Mouse (Mus musculus): ENCODE measurements around the gene Atxn2.
"Not testable (repeated sequence)": the region's sequence is repeated elsewhere in the genome, so short reads cannot be mapped to it uniquely, and the experiment has no call there.

The Atxn2 gene

GRCm38 (mm10) chr5:121711174-121711927 is at the start of gene Atxn2:
TSS of gene Atxn2 (plus strand) at chr5:121711337.
- DNase-seq (ENCODE audit: low spot score): peak; percentile 86

GRCm38 (mm10) chr5:121661494-121661893 is 49.6 kb upstream of the Atxn2 start:
- DNase-seq (ENCODE audit: low spot score): no peak

- no peak for DNase-seq (ENCODE audit: low spot score)
Measured at GRCm38 (mm10) chr5:121663456-121663855, 47.7 kb upstream of the Atxn2 start.

GRCm38 (mm10) chr5:121664078-121664477 is 47.1 kb upstream of the Atxn2 start:
- no peak for DNase-seq (ENCODE audit: low spot score)

GRCm38 (mm10) chr5:121664971-121665370 is 46.2 kb upstream of the Atxn2 start:
- DNase-seq (ENCODE audit: low spot score): no peak

- no peak for DNase-seq (ENCODE audit: low spot score)
Measured at GRCm38 (mm10) chr5:121667067-121667466, 44.1 kb upstream of the Atxn2 start.

- no peak for DNase-seq (ENCODE audit: low spot score)
Measured at GRCm38 (mm10) chr5:121668411-121668810, 42.7 kb upstream of the Atxn2 start.

- peak; percentile 22 for DNase-seq (ENCODE audit: low spot score)
Measured at GRCm38 (mm10) chr5:121670412-121670811, 40.7 kb upstream of the Atxn2 start.

GRCm38 (mm10) chr5:121682250-121682649 is 28.9 kb upstream of the Atxn2 start:
- no peak for DNase-seq (ENCODE audit: low spot score)

GRCm38 (mm10) chr5:121685495-121685894 is 25.6 kb upstream of the Atxn2 start:
- DNase-seq (ENCODE audit: low spot score): no peak

- DNase-seq (ENCODE audit: low spot score): no peak
Measured at GRCm38 (mm10) chr5:121686113-121686898, 24.8 kb upstream of the Atxn2 start.

- DNase-seq (ENCODE audit: low spot score): no peak
Measured at GRCm38 (mm10) chr5:121690482-121691211, 20.5 kb upstream of the Atxn2 start.

GRCm38 (mm10) chr5:121691436-121691835 is 19.7 kb upstream of the Atxn2 start:
- DNase-seq (ENCODE audit: low spot score): not testable (repeated sequence)

GRCm38 (mm10) chr5:121692897-121693296 is 18.2 kb upstream of the Atxn2 start:
- no peak for DNase-seq (ENCODE audit: low spot score)

- DNase-seq (ENCODE audit: low spot score): no peak
Measured at GRCm38 (mm10) chr5:121696761-121697160, 14.4 kb upstream of the Atxn2 start.

GRCm38 (mm10) chr5:121699891-121700290 is 11.2 kb upstream of the Atxn2 start:
- DNase-seq (ENCODE audit: low spot score): no peak

- DNase-seq (ENCODE audit: low spot score): no peak
Measured at GRCm38 (mm10) chr5:121700496-121700895, 10.6 kb upstream of the Atxn2 start.

GRCm38 (mm10) chr5:121701111-121701769 is 9.9 kb upstream of the Atxn2 start:
- no peak for DNase-seq (ENCODE audit: low spot score)

GRCm38 (mm10) chr5:121703341-121703740 is 7.8 kb upstream of the Atxn2 start:
- no peak for DNase-seq (ENCODE audit: low spot score)

GRCm38 (mm10) chr5:121704512-121705248 is 6.5 kb upstream of the Atxn2 start:
- DNase-seq (ENCODE audit: low spot score): peak; percentile 35

GRCm38 (mm10) chr5:121710402-121710801 is 735 bp upstream of the Atxn2 start:
- DNase-seq (ENCODE audit: low spot score): no peak
